Mouse (Mus musculus) liver, embryonic 14.5 days (tissue): ENCODE results near the gene Rab26.

ENCODE experiments used
- CTCF ChIP-seq: IDR thresholded peaks from 2 replicates; pipeline ENCODE4 v1.5.1; 2016; ENCODE audit warnings: antibody characterized with exemption, low read depth, control low read depth
- EP300 ChIP-seq: IDR thresholded peaks from 2 replicates; pipeline ENCODE4 v1.6.1; 2016; ENCODE audit warnings: antibody characterized with exemption, low read depth

GRCm38 (mm10) chr17:24507806-24508460 lies 26.1 kb downstream of the Rab26 start:
- TF ChIP-seq EP300 = no peak
- TF ChIP-seq CTCF = no peak
